Mouse (Mus musculus) forebrain, embryonic 10.5 days (tissue): ENCODE measurements around the gene Pgp. TPM values are rescaled to one million over a fixed set of nuclear protein-coding genes. Genes with fewer than 3 reads are reported as not detected.
"Not testable (repeated sequence)": the region's sequence is repeated elsewhere in the genome, so short reads cannot be mapped to it uniquely, and the experiment has no call there.

Experiments
- DNase-seq: peaks from one replicate; pipeline ENCODE4 v3.0.0-alpha.2; 2017; ENCODE audit warnings: low spot score; ENCODE audit errors: extremely low spot score
- H3K27ac ChIP-seq: fragments of 300-500 bp; sonication (generic); 2 replicates; pipeline ENCODE4 v1.5.1; 2016; ENCODE audit warnings: mild to moderate bottlenecking
- H3K27me3 ChIP-seq: fragments of 300-500 bp; sonication (generic); 2 replicates; pipeline ENCODE4 v1.6.1; 2016; ENCODE audit warnings: mild to moderate bottlenecking; ENCODE audit not compliant: poor library complexity, severe bottlenecking
- H3K36me3 ChIP-seq: fragments of 300-500 bp; sonication (generic); replicated peaks from 2 replicates; pipeline ENCODE4 v1.6.1; 2016; ENCODE audit warnings: mild to moderate bottlenecking, moderate library complexity
- H3K4me1 ChIP-seq: fragments of 300-500 bp; sonication (generic); 2 replicates; pipeline ENCODE4 v1.6.1; 2016
- H3K4me3 ChIP-seq: fragments of 300-500 bp; sonication (generic); 2 replicates; pipeline ENCODE4 v1.5.1; 2016; ENCODE audit warnings: mild to moderate bottlenecking, moderate library complexity
- H3K9me3 ChIP-seq: fragments of 300-500 bp; sonication (generic); 2 replicates; pipeline ENCODE4 v1.6.1; 2016; ENCODE audit warnings: mild to moderate bottlenecking, moderate library complexity
- WGBS: fragments of 180-500 bp; shearing (Covaris S2); methylation state at CpG from one replicate; pipeline ENCODE4 v1.1.7; 2016; 5-methylcytosine and 5-hydroxymethylcytosine counted together
- polyA plus RNA-seq: library from polyadenylated mRNA; unstranded; fragments of >200 nt; fragmentation: Nextera tagmentation; extraction: Ambion mirVana; gene quantifications from 2 replicates; pipeline ENCODE4 v1.2.1, GENCODE M21; 2016

The Pgp gene
- polyA plus RNA-seq: 79.7 and 85.3 TPM in 2 replicates

GRCm38 (mm10) chr17:24469910-24470602 lies at the start of gene Pgp, which contains the start of gene E4f1:
Gene Pgp (plus strand): TSS chr17:24470392.
Gene E4f1 (minus strand): TSS chr17:24470313.
- peak within 1 kb of the TSS; percentile 93 for H3K27ac ChIP-seq
- peak within 1 kb of the TSS; percentile 95 for H3K4me3 ChIP-seq
- H3K36me3 ChIP-seq: peaks cover 34% of the 10 kb centered on the region
- no peaks in the 10 kb centered on the region for H3K9me3 ChIP-seq
- H3K27me3 ChIP-seq: no peaks in the 10 kb centered on the region
- peak; percentile 98 for DNase-seq
- under 1% methylated on average over 75 of the region's 75 CpGs for WGBS
- peaks cover 47% of the 10 kb centered on the region for H3K4me1 ChIP-seq

GRCm38 (mm10) chr17:24423114-24423513 lies 47.1 kb upstream of the Pgp start:
- no peak overlapping the region for H3K27ac ChIP-seq
- no peaks in the 10 kb centered on the region for H3K27me3 ChIP-seq
- no peak for DNase-seq
- no peak overlapping the region for H3K4me3 ChIP-seq
- peaks cover 16% of the 10 kb centered on the region for H3K4me1 ChIP-seq
- 90% methylated on average over 4 of the region's 4 CpGs for WGBS
- H3K36me3 ChIP-seq: peaks cover 82% of the 10 kb centered on the region
- no peaks in the 10 kb centered on the region for H3K9me3 ChIP-seq

- no peak for DNase-seq
- 94% methylated on average over 5 of the region's 5 CpGs for WGBS
- H3K36me3 ChIP-seq: peaks cover 72% of the 10 kb centered on the region
- H3K9me3 ChIP-seq: no peaks in the 10 kb centered on the region
- H3K4me3 ChIP-seq: no peak overlapping the region
- H3K27ac ChIP-seq: no peak overlapping the region
- H3K4me1 ChIP-seq: peaks cover 16% of the 10 kb centered on the region
- no peaks in the 10 kb centered on the region for H3K27me3 ChIP-seq
These were observed 45.7 kb upstream of the Pgp start for GRCm38 (mm10) chr17:24424489-24424888.

DNA sequence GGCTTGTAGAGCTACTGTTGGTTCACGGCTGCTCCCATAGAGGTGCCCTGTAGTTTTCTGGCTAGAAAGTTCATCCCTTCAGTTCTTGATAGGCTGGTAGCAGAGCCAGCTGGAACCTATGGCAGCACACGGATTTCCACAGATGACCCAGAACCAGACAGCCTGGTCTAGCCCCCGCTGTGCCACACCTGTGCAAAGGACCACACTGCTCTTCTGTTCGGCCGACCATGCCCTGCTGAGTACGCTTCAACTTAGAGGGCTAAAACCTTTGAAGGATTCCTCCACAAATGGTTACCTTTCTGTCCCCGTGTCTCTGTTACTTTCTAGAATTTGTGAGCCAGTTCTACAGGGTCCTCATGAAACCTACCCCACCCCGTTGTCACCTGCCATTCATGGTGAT lies 44.9 kb upstream of the Pgp start:
- WGBS: 92% methylated on average over 6 of the region's 8 CpGs
- not testable (repeated sequence) for H3K9me3 ChIP-seq, DNase-seq, H3K27ac ChIP-seq, H3K27me3 ChIP-seq, H3K4me3 ChIP-seq
- Histone ChIP-seq H3K36me3 (peaks cover 70% of the 10 kb centered on the region), H3K4me1 (peaks cover 16% of the 10 kb centered on the region)

- H3K27ac ChIP-seq: no peak overlapping the region
- peak overlapping the region; percentile 83; the same call in 1 of the 2 replicates for H3K4me3 ChIP-seq
- 90% methylated on average over 7 of the region's 7 CpGs for whole genome bisulfite sequencing
- no peaks in the 10 kb centered on the region for H3K9me3 ChIP-seq
- no peaks in the 10 kb centered on the region for H3K27me3 ChIP-seq
- no peak for DNase-seq
- H3K36me3 ChIP-seq: peaks cover 70% of the 10 kb centered on the region
- peaks cover 16% of the 10 kb centered on the region for H3K4me1 ChIP-seq
These were observed 44.3 kb upstream of the Pgp start for GRCm38 (mm10) chr17:24425905-24426304.

- WGBS: under 1% methylated on average over 48 of the region's 48 CpGs
- DNase-seq: peak; percentile 92
- H3K36me3 ChIP-seq: peaks cover 64% of the 10 kb centered on the region
- no peaks in the 10 kb centered on the region for H3K27me3 ChIP-seq
- peak within 1 kb of the TSS; percentile 98 for H3K27ac ChIP-seq
- peaks cover 16% of the 10 kb centered on the region for H3K4me1 ChIP-seq
- H3K9me3 ChIP-seq: no peaks in the 10 kb centered on the region
- peak within 1 kb of the TSS; percentile 83 for H3K4me3 ChIP-seq
These were observed 43.6 kb upstream of the Pgp start, which contains the start of gene Eci1 for GRCm38 (mm10) chr17:24426471-24427169. Gene Eci1 (plus strand): TSS chr17:24426641.

DNA sequence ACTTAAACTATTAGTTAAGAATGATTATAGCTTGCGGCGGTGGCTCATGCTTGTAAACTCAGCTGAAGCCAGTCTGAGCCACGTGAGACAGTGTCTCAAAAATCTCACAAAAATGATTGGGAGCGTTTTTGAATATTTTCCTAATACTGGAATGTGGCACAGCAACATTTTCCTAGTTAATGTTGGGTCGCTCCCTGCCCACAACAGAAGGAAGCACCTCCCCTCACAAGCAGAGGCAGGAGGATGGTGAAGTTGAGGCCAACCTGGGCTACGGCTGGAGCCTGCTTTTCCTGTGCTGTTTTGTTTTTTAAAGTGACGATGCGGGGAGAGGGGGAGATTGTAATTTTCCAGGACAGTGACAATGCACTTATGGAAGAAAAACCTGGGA lies 43.0 kb upstream of the Pgp start:
- DNase-seq: no peak
- Histone ChIP-seq H3K27ac (peak overlapping the region; percentile 98), H3K36me3 (peaks cover 63% of the 10 kb centered on the region), H3K27me3 (no peaks in the 10 kb centered on the region), H3K4me1 (peaks cover 16% of the 10 kb centered on the region), H3K4me3 (peak overlapping the region; percentile 83), H3K9me3 (no peaks in the 10 kb centered on the region)
- WGBS: 18% methylated on average over 8 of the region's 8 CpGs

DNA sequence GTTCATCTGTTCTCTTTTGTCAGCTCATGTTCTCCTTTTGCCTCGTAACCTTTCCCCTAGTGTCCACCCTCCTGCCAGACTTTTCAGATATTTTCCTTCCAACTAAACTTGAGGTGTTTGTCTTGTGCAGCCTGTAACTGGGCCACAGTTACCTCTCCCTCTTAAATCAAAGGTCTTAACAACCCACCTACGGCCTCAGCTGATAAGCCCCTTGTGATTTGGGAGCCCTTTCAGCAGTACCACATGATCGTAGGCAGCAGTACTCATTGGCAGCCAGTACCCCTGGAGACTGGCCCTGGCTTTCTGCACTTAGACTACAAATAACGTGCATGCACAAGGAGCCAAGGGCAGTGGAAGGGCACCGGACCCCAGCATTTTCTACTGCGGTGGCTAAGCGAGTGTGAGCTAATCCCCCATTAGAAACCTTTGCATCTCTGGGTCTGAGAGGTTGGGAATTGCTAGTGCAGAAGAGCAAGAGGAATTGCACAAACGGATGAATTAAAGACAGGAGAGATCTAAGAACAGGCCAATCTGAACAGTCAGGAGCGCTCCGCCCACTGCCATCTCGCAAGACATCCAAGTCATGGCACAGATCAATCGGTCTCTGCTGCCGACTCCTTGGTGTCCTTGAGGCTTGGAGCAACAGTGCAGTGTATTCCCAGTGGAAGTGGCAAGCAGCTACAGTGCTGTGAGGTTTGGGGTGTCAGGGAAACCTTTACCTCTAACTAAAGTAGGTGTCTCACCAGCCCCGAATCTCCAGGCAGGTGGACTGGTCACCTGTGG lies 40.8 kb upstream of the Pgp start:
- no peak for DNase-seq
- no peaks in the 10 kb centered on the region for H3K9me3 ChIP-seq
- H3K4me3 ChIP-seq: no peak overlapping the region
- no peaks in the 10 kb centered on the region for H3K27me3 ChIP-seq
- WGBS: 91% methylated on average over 14 of the region's 14 CpGs
- H3K27ac ChIP-seq: no peak overlapping the region
- H3K36me3 ChIP-seq: peaks cover 59% of the 10 kb centered on the region
- H3K4me1 ChIP-seq: peaks cover 16% of the 10 kb centered on the region

DNA sequence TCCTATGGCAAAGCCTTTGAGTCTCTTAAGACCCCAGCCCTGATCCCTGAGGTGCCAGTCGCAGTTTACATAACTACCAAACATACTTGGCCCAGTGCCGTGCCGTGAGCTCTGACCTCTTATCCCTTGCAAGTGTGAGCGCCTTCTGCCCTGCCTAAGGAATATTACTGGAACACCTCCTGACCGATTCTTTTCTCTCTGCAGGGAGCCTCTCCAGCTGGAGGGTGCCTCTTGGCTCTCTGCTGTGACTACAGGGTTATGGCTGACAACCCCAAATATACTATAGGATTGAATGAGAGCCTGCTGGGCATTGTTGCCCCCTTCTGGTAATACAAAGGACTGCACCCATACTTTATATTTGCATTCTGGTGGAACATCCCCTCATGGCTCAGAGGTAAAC lies 33.2 kb upstream of the Pgp start:
- H3K27me3 ChIP-seq: no peaks in the 10 kb centered on the region
- no peaks in the 10 kb centered on the region for H3K9me3 ChIP-seq
- no peak overlapping the region for H3K4me3 ChIP-seq
- no peaks in the 10 kb centered on the region for H3K4me1 ChIP-seq
- WGBS: 82% methylated on average over 5 of the region's 5 CpGs
- H3K27ac ChIP-seq: no peak overlapping the region
- no peak for DNase-seq
- H3K36me3 ChIP-seq: peaks cover 95% of the 10 kb centered on the region

- Histone ChIP-seq H3K27ac (no peak overlapping the region), H3K27me3 (no peaks in the 10 kb centered on the region), H3K4me3 (no peak overlapping the region), H3K4me1 (no peaks in the 10 kb centered on the region), H3K36me3 (peaks cover 100% of the 10 kb centered on the region), H3K9me3 (no peaks in the 10 kb centered on the region)
- no peak for DNase-seq
- 91% methylated on average over 8 of the region's 8 CpGs for WGBS
These were observed 29.8 kb upstream of the Pgp start for GRCm38 (mm10) chr17:24440377-24440776.

GRCm38 (mm10) chr17:24441148-24441547 lies 29.0 kb upstream of the Pgp start:
- WGBS: 45% methylated on average over 2 of the region's 2 CpGs
- DNase-seq: no peak
- Histone ChIP-seq H3K27ac (no peak overlapping the region), H3K36me3 (peaks cover 100% of the 10 kb centered on the region), H3K27me3 (no peaks in the 10 kb centered on the region), H3K4me3 (no peak overlapping the region), H3K4me1 (no peaks in the 10 kb centered on the region), H3K9me3 (no peaks in the 10 kb centered on the region)

- 94% methylated on average over 14 of the region's 14 CpGs for WGBS
- H3K9me3 ChIP-seq: no peaks in the 10 kb centered on the region
These were observed 28.1 kb upstream of the Pgp start for GRCm38 (mm10) chr17:24442107-24442506.

More at GRCm38 (mm10) chr17:24442107-24442506, 28.1 kb upstream of the Pgp start:
- H3K4me3 ChIP-seq: no peak overlapping the region
- DNase-seq: no peak
- no peaks in the 10 kb centered on the region for H3K27me3 ChIP-seq
- H3K27ac ChIP-seq: no peak overlapping the region
- no peaks in the 10 kb centered on the region for H3K4me1 ChIP-seq
- H3K36me3 ChIP-seq: peaks cover 100% of the 10 kb centered on the region
